Mouse (Mus musculus) stomach, adult 2 months (tissue): ENCODE results near the gene Ssh3. TPM values are rescaled to one million over a fixed set of nuclear protein-coding genes. Genes with fewer than 3 reads are reported as not detected.

Experiments
- polyA plus RNA-seq: library from polyadenylated mRNA; depleted of rRNA; stranded (reverse); fragments of >200 nt; gene quantifications from 2 replicates; pipeline ENCODE4 v1.2.3, GENCODE M21; 2012; rRNA removed

The Ssh3 gene
- polyA plus RNA-seq: 70.7 and 85.1 TPM in 2 replicates

GRCm38 (mm10) chr19:4268566-4269361 lies at the start of gene Ssh3:
Ssh3 (minus strand) TSS chr19:4269180.

GRCm38 (mm10) chr19:4306190-4306577 lies 37.2 kb upstream of the Ssh3 start, which contains the start of gene Grk2:
Grk2 (minus strand) TSS chr19:4306222.

GRCm38 (mm10) chr19:4282898-4283553 lies 14.0 kb upstream of the Ssh3 start, which contains the start of gene Ankrd13d:
Ankrd13d (minus strand) TSS chr19:4283137.

GRCm38 (mm10) chr19:4231253-4232185 lies 37.5 kb downstream of the Ssh3 start, which contains the start of gene Pold4:
Pold4 (plus strand) TSS chr19:4231899.

GRCm38 (mm10) chr19:4214071-4214770 lies 54.8 kb downstream of the Ssh3 start, which contains the start of the genes Clcf1 and AC109138.7:
Clcf1 (plus strand) TSS chr19:4214238.
AC109138.7 (plus strand) TSS chr19:4214357.

Other genes with a start within 250 kb of the Ssh3 start
- 1,477 and 1,578 TPM in 2 replicates for gene Gstp1, start 231.2 kb downstream of the Ssh3 start, polyA plus RNA-seq
- 160 and 194 TPM in 2 replicates for gene Gstp2, start 223.2 kb downstream of the Ssh3 start, polyA plus RNA-seq
- 1.6 and 1.9 TPM in 2 replicates for gene Gstp3, start 209.6 kb downstream of the Ssh3 start, polyA plus RNA-seq
- not detected in 2 replicates for gene Cabp2, start 187.6 kb downstream of the Ssh3 start, polyA plus RNA-seq
- gene Cdk2ap2, start 172.0 kb downstream of the Ssh3 start, polyA plus RNA-seq: 155 and 221 TPM in 2 replicates
- gene Pitpnm1, start 169.2 kb downstream of the Ssh3 start, polyA plus RNA-seq: 68.7 and 72.3 TPM in 2 replicates
- 25.6 and 32.7 TPM in 2 replicates for gene Aip, start 143.3 kb downstream of the Ssh3 start, polyA plus RNA-seq
- not detected in 2 replicates for gene Gpr152, start 129.4 kb downstream of the Ssh3 start, polyA plus RNA-seq
- not detected in 2 replicates for gene Cabp4, start 125.1 kb downstream of the Ssh3 start, polyA plus RNA-seq
- gene Coro1b, start 120.6 kb downstream of the Ssh3 start, polyA plus RNA-seq: 140 and 142 TPM in 2 replicates
- gene Ptprcap, start 115.6 kb downstream of the Ssh3 start, polyA plus RNA-seq: 25.8 and 51.7 TPM in 2 replicates
- gene Rps6kb2, start 105.8 kb downstream of the Ssh3 start, polyA plus RNA-seq: 37.1 and 39.1 TPM in 2 replicates
- 4.6 and 5.3 TPM in 2 replicates for gene Carns1, start 93.7 kb downstream of the Ssh3 start, polyA plus RNA-seq
- gene Tbc1d10c, start 77.9 kb downstream of the Ssh3 start, polyA plus RNA-seq: 1.5 and 5.0 TPM in 2 replicates
- gene Ppp1ca, start 77.1 kb downstream of the Ssh3 start, polyA plus RNA-seq: 202 and 205 TPM in 2 replicates
- 8.0 and 9.5 TPM in 2 replicates for gene Rad9a, start 67.5 kb downstream of the Ssh3 start, polyA plus RNA-seq
- 6.8 and 7.5 TPM in 2 replicates for gene Clcf1, start 54.9 kb downstream of the Ssh3 start, polyA plus RNA-seq
- gene AC109138.7, start 54.8 kb downstream of the Ssh3 start, polyA plus RNA-seq: not detected in 2 replicates
- 55.0 and 65.2 TPM in 2 replicates for gene Pold4, start 37.3 kb downstream of the Ssh3 start, polyA plus RNA-seq
- gene Ankrd13d, start 14.0 kb upstream of the Ssh3 start, polyA plus RNA-seq: 5.5 and 7.2 TPM in 2 replicates
- gene Grk2, start 37.0 kb upstream of the Ssh3 start, polyA plus RNA-seq: 54.8 and 71.4 TPM in 2 replicates
- 17.9 and 22.2 TPM in 2 replicates for gene Kdm2a, start 129.1 kb upstream of the Ssh3 start, polyA plus RNA-seq
- gene Rhod, start 170.3 kb upstream of the Ssh3 start, polyA plus RNA-seq: 17.8 and 35.6 TPM in 2 replicates
- gene Syt12, start 208.3 kb upstream of the Ssh3 start, polyA plus RNA-seq: 2.2 and 5.5 TPM in 2 replicates
- 1.00 and 1.3 TPM in 2 replicates for gene 2010003K11Rik, start 229.4 kb upstream of the Ssh3 start, polyA plus RNA-seq
- gene Pcx, start 241.3 kb upstream of the Ssh3 start, polyA plus RNA-seq: 40.8 and 40.9 TPM in 2 replicates